Mouse (Mus musculus) heart, postnatal 0 days (tissue): ENCODE measurements around the gene Lce3c.

ENCODE experiments used
- CTCF ChIP-seq: IDR thresholded peaks from 2 replicates; pipeline ENCODE4 v1.5.1; 2016; ENCODE audit warnings: antibody characterized with exemption, control low read depth, low read depth
- EP300 ChIP-seq: IDR thresholded peaks from 2 replicates; pipeline ENCODE4 v1.6.1; 2016; ENCODE audit warnings: antibody characterized with exemption, low read depth

- TF ChIP-seq CTCF (no peak), EP300 (no peak)
Observed at GRCm38 (mm10) chr3:92944186-92944585, at the start of gene Lce3c.
